Mouse (Mus musculus) fibroblast of lung, adult 2 months (primary cell): ENCODE results near the gene C1qtnf7.

ENCODE experiments used
- DNase-seq: peaks from one replicate; pipeline ENCODE4 v3.0.0-alpha.2; 2011; ENCODE audit warnings: low read depth

The C1qtnf7 gene

GRCm38 (mm10) chr5:43539871-43540270 lies 24.5 kb downstream of the C1qtnf7 start:
- DNase-seq = no peak

GRCm38 (mm10) chr5:43541492-43541891 lies 26.2 kb downstream of the C1qtnf7 start:
- DNase-seq = no peak

GRCm38 (mm10) chr5:43542246-43542845 lies 27.0 kb downstream of the C1qtnf7 start:
- DNase-seq = no peak

GRCm38 (mm10) chr5:43549951-43550350 lies 34.6 kb downstream of the C1qtnf7 start:
- no peak for DNase-seq

GRCm38 (mm10) chr5:43550444-43550843 lies 35.1 kb downstream of the C1qtnf7 start:
- no peak for DNase-seq

GRCm38 (mm10) chr5:43554871-43555270 lies 39.5 kb downstream of the C1qtnf7 start:
- peak; percentile 92 for DNase-seq

GRCm38 (mm10) chr5:43555406-43555805 lies 40.1 kb downstream of the C1qtnf7 start:
- no peak for DNase-seq

- no peak for DNase-seq
Measured at GRCm38 (mm10) chr5:43557436-43557835, 42.1 kb downstream of the C1qtnf7 start.

- DNase-seq = peak; percentile 50
Measured at GRCm38 (mm10) chr5:43561639-43562252, 46.4 kb downstream of the C1qtnf7 start.

GRCm38 (mm10) chr5:43569720-43570359 lies 54.5 kb downstream of the C1qtnf7 start:
- no peak for DNase-seq

GRCm38 (mm10) chr5:43582876-43583275 lies 67.5 kb downstream of the C1qtnf7 start:
- no peak for DNase-seq

- no peak for DNase-seq
Measured at GRCm38 (mm10) chr5:43583326-43584120, 68.2 kb downstream of the C1qtnf7 start.

GRCm38 (mm10) chr5:43584464-43584863 lies 69.1 kb downstream of the C1qtnf7 start:
- DNase-seq = no peak

- DNase-seq = peak; percentile 58
Measured at GRCm38 (mm10) chr5:43585406-43586245, 70.3 kb downstream of the C1qtnf7 start.

GRCm38 (mm10) chr5:43588791-43589439 lies 73.6 kb downstream of the C1qtnf7 start:
- no peak for DNase-seq

GRCm38 (mm10) chr5:43589440-43589830 lies 74.1 kb downstream of the C1qtnf7 start:
- peak; percentile 40 for DNase-seq

GRCm38 (mm10) chr5:43590311-43590731 lies 75.0 kb downstream of the C1qtnf7 start:
- DNase-seq = peak; percentile 83

GRCm38 (mm10) chr5:43601601-43602000 lies 86.3 kb downstream of the C1qtnf7 start:
- no peak for DNase-seq

- DNase-seq = no peak
Measured at GRCm38 (mm10) chr5:43602518-43602917, 87.2 kb downstream of the C1qtnf7 start.

- DNase-seq = no peak
Measured at GRCm38 (mm10) chr5:43603559-43603958, 88.2 kb downstream of the C1qtnf7 start.

- DNase-seq = no peak
Measured at GRCm38 (mm10) chr5:43608073-43608472, 92.7 kb downstream of the C1qtnf7 start.
